Mouse (Mus musculus) limb, embryonic 14.5 days (tissue): Measurements from ENCODE around the gene Barx1. TPM values are rescaled to one million over a fixed set of nuclear protein-coding genes. Genes with fewer than 3 reads are reported as not detected.
A peak's percentile ranks its signal among the peaks of the same experiment; 100 is the strongest.

ENCODE experiments used
- ATAC-seq: fragments of 200-750 bp; cut with Nextera tagmentation; 2 replicates; pipeline ENCODE4 v1.8.0; 2017; ENCODE audit warnings: low read depth, moderate number of reproducible peaks, moderate TSS enrichment; ENCODE audit not compliant: low FRiP score
- DNase-seq: peaks from one replicate; pipeline ENCODE4 v3.0.0-alpha.2; 2015; ENCODE audit warnings: low spot score
- H3K27ac ChIP-seq: fragments of 300-500 bp; sonication (generic); replicated peaks from 2 replicates; pipeline ENCODE4 v1.5.1; 2014; ENCODE audit warnings: low read depth, mild to moderate bottlenecking, low read length, moderate library complexity, mixed read lengths
- H3K27me3 ChIP-seq: fragments of 300-500 bp; sonication (generic); 2 replicates; pipeline ENCODE4 v1.6.1; 2014; ENCODE audit warnings: low read length, mixed read lengths; ENCODE audit not compliant: control insufficient read depth, insufficient read depth
- H3K36me3 ChIP-seq: fragments of 300-500 bp; sonication (generic); 2 replicates; pipeline ENCODE4 v1.6.1; 2014; ENCODE audit warnings: mild to moderate bottlenecking, low read length, moderate library complexity, mixed read lengths; ENCODE audit not compliant: control insufficient read depth, insufficient read depth
- H3K4me1 ChIP-seq: fragments of 300-500 bp; sonication (generic); 2 replicates; pipeline ENCODE4 v1.6.1; 2014; ENCODE audit warnings: antibody characterized with exemption, low read length, mixed read lengths; ENCODE audit not compliant: control insufficient read depth, insufficient read depth
- H3K4me2 ChIP-seq: fragments of 300-500 bp; sonication (generic); replicated peaks from 2 replicates; pipeline ENCODE4 v1.6.1; 2014; ENCODE audit warnings: low read depth, mild to moderate bottlenecking, low read length, moderate library complexity; ENCODE audit not compliant: severe bottlenecking
- H3K4me3 ChIP-seq: fragments of 300-500 bp; sonication (generic); replicated peaks from 2 replicates; pipeline ENCODE4 v1.5.1; 2014; ENCODE audit warnings: low read length
- H3K9ac ChIP-seq: fragments of 300-500 bp; sonication (generic); 2 replicates; pipeline ENCODE4 v1.6.1; 2014; ENCODE audit warnings: mild to moderate bottlenecking, low read depth, low read length, moderate library complexity; ENCODE audit not compliant: severe bottlenecking
- H3K9me3 ChIP-seq: fragments of 300-500 bp; sonication (generic); 2 replicates; pipeline ENCODE4 v1.6.1; 2016; ENCODE audit warnings: low read length; ENCODE audit not compliant: control insufficient read depth
- POLR2A ChIP-seq: fragments of 200-500 bp; IDR thresholded peaks from 2 replicates; pipeline ENCODE4 v1.8.0; 2012; ENCODE audit warnings: inconsistent platforms, mild to moderate bottlenecking, moderate library complexity, borderline replicate concordance; ENCODE audit not compliant: insufficient read depth, insufficient read length; ENCODE audit errors: extremely low read depth
- WGBS: fragments of 180-500 bp; shearing (Covaris S2); extraction: QIAGEN DNeasy Blood & Tissue Kit; methylation state at CpG from one replicate; pipeline ENCODE4 v1.1.7; 2014; 5-methylcytosine and 5-hydroxymethylcytosine counted together
- polyA plus RNA-seq, 2 experiments: library from polyadenylated mRNA; depleted of rRNA in 1 of 2; stranded (reverse) in 1 of 2; unstranded in 1 of 2; fragments of >200 nt; fragmentation: Nextera tagmentation in 1 of 2; extraction: Ambion mirVana in 1 of 2; gene quantifications; 2 replicates each; pipeline versions ENCODE4 v1.2.1 to v1.2.3; 2012 to 2014

The Barx1 gene
- polyA plus RNA-seq, 2 experiments = 5.4 to 10.0 TPM

DNA sequence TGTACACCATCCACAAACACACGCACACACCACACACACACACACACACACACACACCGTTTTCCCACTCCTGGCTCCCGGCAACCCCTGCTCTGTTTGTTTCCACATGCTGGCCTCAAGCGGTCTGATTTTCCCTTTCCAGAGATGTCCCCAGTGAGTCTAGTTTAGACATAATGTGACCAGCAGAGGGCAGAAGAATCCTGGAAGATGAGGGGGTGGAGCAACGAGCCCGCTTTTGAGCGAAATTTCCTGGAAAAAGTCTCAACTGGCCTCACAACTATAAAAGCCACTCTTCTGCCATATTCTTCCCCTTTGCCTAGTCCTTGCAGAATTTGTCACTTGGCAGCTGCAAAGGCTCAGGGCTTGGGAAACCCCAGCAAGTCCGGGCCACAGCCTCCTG lies 7.2 kb upstream of the Barx1 start:
- Histone ChIP-seq H3K4me3 (no peak overlapping the region), H3K9ac (no peak overlapping the region), H3K27ac (no peak overlapping the region), H3K36me3 (no peaks in the 10 kb centered on the region), H3K4me2 (no peak overlapping the region), H3K27me3 (peaks cover 52% of the 10 kb centered on the region), H3K4me1 (peaks cover 22% of the 10 kb centered on the region), H3K9me3 (no peaks in the 10 kb centered on the region)
- WGBS = 4% methylated on average over 8 of the region's 8 CpGs
- peak; percentile 69; the same call in 1 of the 2 replicates for ATAC-seq
- no peak for TF ChIP-seq POLR2A
- DNase-seq = peak; percentile 80

DNA sequence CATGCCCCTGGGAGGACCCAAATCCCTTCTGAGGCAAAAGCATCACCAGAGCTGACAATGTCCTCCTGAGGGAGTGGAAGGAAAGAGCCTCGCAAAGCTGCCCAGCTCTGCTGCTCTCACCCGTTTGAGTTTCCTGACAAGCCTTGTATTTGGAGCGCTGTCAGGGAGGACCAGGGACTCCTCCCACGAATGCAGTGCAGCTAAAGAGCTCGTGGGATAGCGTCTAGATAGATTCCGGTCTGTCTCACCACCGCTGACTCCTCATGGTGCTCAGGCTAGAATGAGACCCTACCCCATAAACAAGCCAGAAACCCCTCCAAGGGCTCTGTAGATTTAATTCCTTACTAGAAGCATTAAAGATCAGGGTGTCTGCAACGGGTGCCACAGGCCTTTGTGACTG lies 5.0 kb upstream of the Barx1 start:
- no peak for TF ChIP-seq POLR2A

DNA sequence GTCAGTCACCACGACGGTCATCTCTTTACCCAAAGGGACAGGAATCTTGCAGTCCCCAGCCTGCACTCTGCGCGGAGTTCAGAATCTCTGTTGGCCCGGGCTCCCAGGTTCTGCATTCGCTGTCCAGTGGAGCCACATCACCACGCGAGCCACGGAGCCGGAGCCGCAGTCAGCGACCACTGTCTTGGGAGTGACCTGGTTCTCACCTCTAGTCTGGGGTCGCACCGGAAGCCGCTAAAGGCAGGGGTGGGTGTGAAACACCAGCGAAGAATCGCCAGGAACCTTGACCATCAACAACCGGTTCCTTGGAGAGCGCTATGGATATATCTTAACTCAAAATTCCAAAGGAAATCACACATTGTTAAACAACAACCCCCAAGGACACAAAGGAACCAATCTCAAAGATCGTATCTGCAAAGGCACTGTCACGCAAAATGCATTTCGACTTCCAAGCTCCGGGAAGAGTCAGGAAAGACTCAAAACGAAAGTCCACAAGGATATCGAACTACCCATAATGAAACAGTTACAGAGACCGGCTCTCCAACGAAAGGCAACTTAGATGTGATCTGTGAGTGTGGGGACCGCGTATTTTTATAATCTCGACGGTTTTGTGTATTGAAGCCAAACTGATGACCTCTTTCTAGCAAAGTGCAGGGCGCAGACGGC lies 4.1 kb upstream of the Barx1 start:
- H3K27me3 ChIP-seq = peaks cover 80% of the 10 kb centered on the region
- ATAC-seq = no peak
- no peak for TF ChIP-seq POLR2A
- 2% methylated on average over 33 of the region's 33 CpGs for WGBS
- H3K36me3 ChIP-seq = no peaks in the 10 kb centered on the region
- no peak overlapping the region for H3K27ac ChIP-seq
- DNase-seq = no peak
- H3K4me1 ChIP-seq = peaks cover 22% of the 10 kb centered on the region
- H3K4me2 ChIP-seq = peak overlapping the region; percentile 35; the same call in 1 of the 2 replicates
- no peaks in the 10 kb centered on the region for H3K9me3 ChIP-seq
- no peak overlapping the region for H3K9ac ChIP-seq
- H3K4me3 ChIP-seq = peak overlapping the region; percentile 11; the same call in 1 of the 2 replicates

More for the DNA sequence above, 5.0 kb upstream of the Barx1 start:
- no peak for DNase-seq
- Histone ChIP-seq H3K27me3 (peaks cover 72% of the 10 kb centered on the region), H3K36me3 (no peaks in the 10 kb centered on the region), H3K9me3 (no peaks in the 10 kb centered on the region), H3K4me3 (no peak overlapping the region), H3K9ac (no peak overlapping the region), H3K27ac (no peak overlapping the region), H3K4me1 (peaks cover 22% of the 10 kb centered on the region), H3K4me2 (no peak overlapping the region)
- ATAC-seq = no peak
- WGBS = 7% methylated on average over 9 of the region's 9 CpGs

DNA sequence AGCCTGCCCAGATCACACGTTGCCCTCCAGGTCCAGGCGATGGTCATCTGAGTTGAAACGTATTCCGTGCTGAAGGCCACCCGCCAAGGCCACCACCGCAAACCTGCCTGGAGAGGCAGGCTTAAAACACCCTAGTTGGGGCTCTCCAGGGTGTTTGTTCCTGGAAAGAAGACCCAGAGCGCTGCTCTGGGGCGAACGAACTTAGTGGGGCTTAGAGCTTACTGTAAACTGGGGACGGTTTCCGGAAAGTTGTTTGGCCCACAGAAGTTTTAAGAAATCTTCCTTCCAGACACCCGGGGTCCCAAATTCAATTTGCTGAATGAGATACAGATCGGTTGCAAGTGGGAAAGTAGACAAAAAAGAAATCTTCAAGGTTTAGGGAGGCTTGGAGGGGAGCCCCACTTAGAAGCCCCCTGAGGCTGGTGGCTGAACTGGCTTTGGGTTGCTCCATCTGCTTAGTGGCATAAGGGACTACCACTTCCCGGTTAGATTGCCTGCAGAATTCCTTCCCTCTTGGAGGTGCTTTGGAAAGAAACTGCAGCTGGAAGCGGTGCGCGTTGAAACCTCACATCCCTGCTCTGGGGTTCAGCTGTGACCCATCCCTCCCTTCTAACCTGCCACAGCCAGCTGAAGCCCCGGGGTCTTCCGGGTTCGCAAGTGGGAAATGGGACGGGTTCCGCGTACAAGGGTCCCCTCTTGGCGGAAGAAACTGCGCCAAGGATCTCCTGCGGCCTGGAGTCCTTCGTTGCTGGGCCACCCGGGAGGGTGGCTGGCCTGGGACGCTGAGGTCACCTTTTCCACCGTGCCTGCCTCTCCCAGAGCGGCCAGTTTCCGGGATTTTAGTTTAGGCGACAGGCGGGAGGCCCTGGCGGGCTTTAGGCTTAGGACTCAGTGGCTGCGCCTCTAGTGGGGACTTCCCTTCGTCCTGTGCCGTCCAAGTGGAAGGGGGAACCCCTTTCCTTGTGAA lies 3.3 kb upstream of the Barx1 start:
- WGBS = under 1% methylated on average over 35 of the region's 38 CpGs
- Histone ChIP-seq H3K9me3 (no peaks in the 10 kb centered on the region), H3K4me2 (peak overlapping the region; percentile 35), H3K36me3 (no peaks in the 10 kb centered on the region), H3K27ac (0 out of 2 replicates have a peak overlapping the region, but pooled peaks have one; percentile 10), H3K4me1 (peaks cover 22% of the 10 kb centered on the region), H3K4me3 (peak overlapping the region; percentile 20; the same call in 1 of the 2 replicates), H3K27me3 (peaks cover 88% of the 10 kb centered on the region), H3K9ac (no peak overlapping the region)
- DNase-seq (no peak), ATAC-seq (no peak)
- no peak for TF ChIP-seq POLR2A

DNA sequence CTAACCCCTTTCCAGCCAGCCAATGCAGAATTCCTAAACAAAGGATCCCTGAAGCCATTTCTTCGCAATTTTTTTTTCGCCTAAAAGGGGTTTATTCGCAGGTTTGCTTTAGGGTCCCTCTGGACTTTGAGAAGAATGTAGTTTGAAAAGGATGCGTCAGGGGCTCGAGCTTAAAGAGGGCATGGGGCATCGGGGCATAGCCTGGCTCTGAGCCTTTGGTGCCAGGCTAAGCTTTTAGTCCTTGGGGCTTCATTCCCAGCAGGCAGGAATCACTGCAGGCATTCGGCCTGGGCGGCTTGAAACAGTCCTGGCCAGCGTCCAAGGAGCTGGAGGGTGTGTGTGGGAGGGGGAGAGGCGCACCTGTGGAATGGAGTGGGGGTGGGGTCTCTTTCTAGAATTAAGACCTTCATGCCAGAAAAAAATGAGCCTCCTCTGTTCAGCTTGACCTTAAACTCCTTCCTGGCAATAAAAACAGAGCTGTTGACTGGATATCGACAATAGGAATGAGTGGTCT lies 2.5 kb upstream of the Barx1 start:
- DNase-seq = no peak
- H3K27ac ChIP-seq = no peak overlapping the region
- TF ChIP-seq POLR2A = no peak
- ATAC-seq = no peak
- H3K36me3 ChIP-seq = no peaks in the 10 kb centered on the region
- H3K4me1 ChIP-seq = peaks cover 25% of the 10 kb centered on the region
- 1% methylated on average over 11 of the region's 11 CpGs for WGBS
- H3K4me3 ChIP-seq = 0 out of 2 replicates have a peak overlapping the region, but pooled peaks have one; percentile 20
- H3K4me2 ChIP-seq = peak overlapping the region; percentile 35; the same call in 1 of the 2 replicates
- no peak overlapping the region for H3K9ac ChIP-seq
- H3K27me3 ChIP-seq = peaks cover 93% of the 10 kb centered on the region
- H3K9me3 ChIP-seq = no peaks in the 10 kb centered on the region
